In the genomic region with DNA sequence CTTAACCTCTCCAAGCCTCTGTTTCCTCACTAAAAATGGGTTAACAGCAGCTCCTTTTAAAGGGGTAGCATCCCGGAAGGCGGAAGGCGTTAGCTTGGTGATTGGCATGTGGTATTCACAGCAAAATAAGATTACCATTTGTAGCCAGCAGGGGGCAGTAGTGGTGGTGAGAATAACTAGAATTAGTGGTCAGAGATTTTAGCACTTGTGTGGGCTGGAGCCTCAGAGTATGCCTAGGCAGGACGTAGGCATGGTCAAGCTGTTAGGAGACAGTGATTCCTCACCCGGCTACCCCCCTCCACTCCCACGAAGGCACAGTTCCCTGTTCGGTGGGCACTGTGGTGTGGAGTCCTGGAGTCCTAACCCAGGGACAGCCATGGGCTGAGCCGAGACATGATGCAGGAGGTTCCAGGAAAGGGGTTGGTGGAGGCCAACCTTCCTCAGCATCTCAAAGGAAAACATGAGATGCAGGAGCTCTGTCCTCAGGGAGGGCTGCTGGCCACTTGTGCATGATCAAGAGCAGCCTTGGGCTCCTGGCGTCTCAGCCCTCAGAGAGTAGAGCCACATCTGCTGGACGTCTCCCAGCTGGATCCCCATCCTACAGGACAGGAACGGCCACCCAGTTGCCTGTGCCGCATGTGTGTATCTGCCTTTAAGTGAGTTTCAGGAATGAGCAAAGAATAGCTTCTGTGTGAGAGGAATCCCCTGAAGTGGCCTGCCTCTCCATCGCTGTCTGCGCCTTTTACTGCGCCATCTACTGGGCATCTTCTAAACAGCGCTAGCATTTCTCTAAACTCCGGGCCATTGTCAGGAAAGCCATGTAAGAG, we compare ENCODE assay signal across 8 mouse cellular contexts. TPM values are rescaled to one million over a fixed set of nuclear protein-coding genes. Genes with fewer than 3 reads are reported as not detected.
DNase-seq lines count a peak whose midpoint lies in the region; ATAC-seq lines count a peak whose summit lies in the region.

No protein-coding gene starts in this region.

- no peak overlapping the region for H3K4me2 ChIP-seq in hindbrain, embryonic 12.5 days (replicated peaks)

- no peak overlapping the region for H3K4me3 ChIP-seq in hindbrain, embryonic 12.5 days

- no peak overlapping the region for H3K9ac ChIP-seq in hindbrain, embryonic 12.5 days

- ATAC-seq in frontal cortex, adult (ENCODE audit: low TSS enrichment): peak; percentile 80
- peak; percentile 70 for ATAC-seq in hindbrain, embryonic 12.5 days (ENCODE audit: low FRiP score)

- peak overlapping the region; percentile 52 for H3K27ac ChIP-seq in hindbrain, embryonic 12.5 days

- H3K4me1 ChIP-seq in hindbrain, embryonic 12.5 days: peaks cover 4% of the 10 kb centered on the region

- peaks cover 60% of the 10 kb centered on the region for H3K36me3 ChIP-seq in hindbrain, embryonic 12.5 days

- WGBS in hindbrain, embryonic 12.5 days: 36% methylated on average over 17 of the region's 17 CpGs

- H3K9me3 ChIP-seq in hindbrain, embryonic 12.5 days (replicated peaks): no peaks in the 10 kb centered on the region

- no peaks in the 10 kb centered on the region for H3K27me3 ChIP-seq in hindbrain, embryonic 12.5 days

- DNase-seq in WW6 (ENCODE audit: low read depth, low spot score): peak; percentile 55
- peak; percentile 71 for DNase-seq in cerebellum, adult 9-11 months
- DNase-seq in layer of hippocampus, adult 9-10 months (ENCODE audit: low spot score): peak; percentile 74
- DNase-seq in lung, postnatal 10 days: peak; percentile 85
- DNase-seq in ovary, postnatal 36 days (ENCODE audit: low spot score): peak; percentile 46
- DNase-seq in thymus, postnatal 4 days: peak; percentile 76

RNA-seq across cellular contexts. Expression of a gene that starts 11.6 kb away (rescaled TPM):
- polyA plus RNA-seq in hindbrain, embryonic 12.5 days (2016; fragmentation: Nextera tagmentation; extraction: Ambion mirVana): not detected in 2 replicates
